Mouse (Mus musculus) heart, adult 11 months (tissue): ENCODE results near the gene Styxl1.
A peak's percentile ranks its signal among the peaks of the same experiment; 100 is the strongest.

Experiments
- DNase-seq: peaks from one replicate; pipeline ENCODE4 v3.0.0; 2022

Styxl1 gene

DNA sequence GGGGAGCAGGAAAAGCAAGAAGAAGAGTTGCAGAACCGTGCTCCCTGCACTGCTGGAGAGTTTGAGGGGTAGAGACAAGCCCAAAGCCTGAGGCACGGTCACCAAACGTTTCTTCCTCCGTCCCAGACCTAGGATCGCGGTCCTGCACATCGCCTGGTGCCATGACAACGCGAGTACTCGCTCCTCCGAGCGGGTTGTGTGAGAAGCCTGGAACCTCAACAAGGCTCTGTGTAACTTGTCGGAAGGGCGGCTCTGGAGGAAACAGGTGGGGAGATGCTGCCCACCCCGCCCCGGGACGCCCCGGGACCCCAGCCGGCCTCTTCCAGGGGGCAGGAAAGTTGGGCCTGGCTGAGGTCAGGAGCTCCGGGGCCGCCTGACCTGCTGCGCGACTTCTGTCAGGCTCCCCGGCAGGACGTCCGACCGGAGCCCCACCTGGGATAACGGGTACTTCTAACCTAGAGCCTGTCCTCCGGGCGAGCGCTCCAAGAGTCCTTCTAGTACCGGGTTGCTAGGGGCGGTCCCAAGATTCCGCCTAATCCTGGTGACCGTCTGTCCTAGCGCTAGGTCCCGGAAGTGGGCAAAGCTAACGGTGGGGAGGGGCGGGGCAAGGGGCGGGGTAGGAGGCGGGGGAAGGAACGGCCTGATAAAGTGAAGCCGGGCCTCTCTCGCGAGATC lies at the start of gene Styxl1:
Gene Styxl1 (minus strand): TSS at position 590 of the 675 bp plus-strand sequence.
- DNase-seq: no peak

DNA sequence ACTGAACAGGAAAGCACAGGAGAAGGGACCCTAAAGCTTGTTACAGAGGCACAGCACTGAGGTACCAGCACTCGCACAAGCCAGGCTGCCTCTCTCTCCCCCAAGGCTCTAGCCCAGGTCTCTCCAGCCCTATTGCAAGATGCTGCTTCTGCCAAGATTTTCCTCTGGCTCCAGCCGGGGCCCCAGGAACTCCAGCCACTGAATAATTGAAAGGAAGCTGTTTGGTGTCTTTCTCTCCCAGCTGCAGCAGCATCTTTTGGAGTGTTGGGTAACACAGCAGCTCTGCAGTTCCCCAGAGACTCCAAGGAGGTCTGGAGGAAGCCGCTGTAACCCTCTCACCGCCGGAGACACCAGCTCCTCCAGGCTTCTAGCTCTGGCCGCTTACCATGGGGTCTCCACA lies 48.0 kb upstream of the Styxl1 start:
- no peak for DNase-seq

DNA sequence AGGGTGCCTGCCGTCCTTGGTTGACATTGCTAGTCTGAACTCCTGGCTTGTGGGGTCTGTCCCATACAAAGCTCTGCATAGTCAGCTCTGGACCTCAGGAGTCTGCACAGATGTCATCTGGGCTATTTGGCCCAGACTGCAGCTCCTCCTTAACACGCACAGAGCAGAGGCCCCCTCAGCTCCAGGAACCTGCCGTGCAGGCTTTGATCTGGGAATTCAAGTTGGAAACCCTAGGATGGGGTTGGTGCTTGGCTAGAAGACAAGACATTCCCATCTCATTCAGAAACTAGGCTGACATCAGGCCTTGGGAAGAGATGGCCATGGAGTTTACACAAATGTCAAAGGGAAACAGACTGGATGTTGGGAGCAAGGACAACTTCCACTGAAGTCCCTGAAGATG lies 46.3 kb upstream of the Styxl1 start:
- no peak for DNase-seq

DNA sequence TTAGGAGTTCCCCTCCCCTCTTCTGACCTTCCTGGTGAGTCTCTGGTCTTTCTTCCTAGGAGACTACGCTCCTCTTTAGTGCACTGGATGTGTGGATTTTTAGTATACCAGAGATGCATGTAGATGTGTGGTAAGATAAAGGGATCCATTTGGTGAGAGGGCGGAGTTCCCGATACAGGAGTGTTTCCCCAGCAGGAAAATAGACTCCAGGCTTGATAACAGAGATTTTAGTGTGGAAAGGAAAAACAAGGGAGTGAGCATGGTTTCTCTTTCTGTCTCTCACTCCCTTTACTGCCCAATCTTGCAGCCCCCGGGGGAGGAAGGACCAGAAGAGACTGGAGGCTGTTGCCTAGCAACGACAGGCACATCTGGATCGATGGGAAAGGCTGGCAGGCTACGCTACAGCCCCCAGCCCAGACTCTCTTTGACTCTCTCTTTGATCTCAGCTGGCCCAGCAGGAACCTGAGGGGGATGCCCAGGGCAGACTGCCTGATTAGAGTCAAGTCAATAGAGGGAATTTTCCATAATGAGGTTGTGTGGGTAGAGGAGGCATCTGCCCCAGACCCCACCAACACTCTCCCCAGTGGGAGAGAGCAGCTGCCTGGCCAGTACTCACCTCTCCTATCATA lies 44.2 kb upstream of the Styxl1 start:
- no peak for DNase-seq

DNA sequence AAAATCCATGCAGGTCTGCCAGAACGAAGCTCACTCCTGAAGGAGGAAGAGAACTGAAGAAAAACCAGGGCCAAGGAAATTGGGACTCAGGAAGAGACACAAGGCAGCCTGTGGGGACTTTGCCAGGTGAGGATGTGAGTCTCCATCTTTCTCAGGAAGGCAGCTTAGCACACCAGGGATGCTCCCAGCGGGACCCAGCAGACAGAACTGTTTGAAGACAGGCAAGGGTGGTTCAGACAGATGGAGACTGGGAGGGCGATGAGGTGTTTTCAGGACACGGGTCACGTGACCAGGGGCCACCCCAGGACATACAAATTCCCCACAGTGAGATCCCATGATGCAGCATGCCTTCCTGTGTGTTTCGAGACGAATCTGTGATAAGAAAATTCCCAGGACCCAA lies 40.3 kb upstream of the Styxl1 start:
- no peak for DNase-seq

DNA sequence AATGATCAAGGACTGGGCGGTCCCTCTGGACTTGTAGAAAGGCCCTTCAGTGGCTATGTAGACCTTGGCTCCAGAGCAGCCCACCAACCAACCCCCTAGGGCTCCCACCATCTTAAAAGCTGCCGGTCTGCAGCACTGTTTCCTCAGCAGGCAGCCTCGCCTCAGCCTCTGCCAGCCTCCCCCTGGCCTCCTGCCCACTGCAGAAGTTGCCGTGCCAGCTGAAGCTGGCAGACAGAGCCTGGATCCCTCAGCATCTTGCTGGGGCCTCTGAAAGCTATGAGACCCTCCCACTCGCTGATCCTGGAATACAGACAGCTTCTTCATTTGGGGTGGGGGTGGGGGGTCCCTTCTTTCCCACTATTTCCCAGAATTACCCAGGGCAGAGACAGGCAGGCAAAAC lies 34.8 kb upstream of the Styxl1 start:
- no peak for DNase-seq

DNA sequence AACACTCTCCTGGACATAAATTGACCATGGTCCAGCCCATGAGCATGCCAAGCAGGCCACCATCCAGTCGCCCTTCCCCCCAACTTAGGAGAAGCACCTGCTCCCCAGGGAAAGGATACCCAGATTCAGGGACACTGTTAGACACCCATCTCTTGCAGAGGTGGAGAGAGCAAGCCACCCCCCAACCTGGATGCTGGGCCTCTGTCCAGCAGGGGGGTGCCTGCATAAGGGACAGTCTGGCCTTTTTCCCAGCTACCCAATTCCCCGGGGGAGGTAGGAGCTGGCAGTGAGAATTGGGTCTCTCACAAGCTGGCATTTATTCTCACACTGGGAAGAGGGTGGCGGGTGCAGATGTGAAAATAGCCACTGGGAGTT lies 29.1 kb upstream of the Styxl1 start:
- no peak for DNase-seq

DNA sequence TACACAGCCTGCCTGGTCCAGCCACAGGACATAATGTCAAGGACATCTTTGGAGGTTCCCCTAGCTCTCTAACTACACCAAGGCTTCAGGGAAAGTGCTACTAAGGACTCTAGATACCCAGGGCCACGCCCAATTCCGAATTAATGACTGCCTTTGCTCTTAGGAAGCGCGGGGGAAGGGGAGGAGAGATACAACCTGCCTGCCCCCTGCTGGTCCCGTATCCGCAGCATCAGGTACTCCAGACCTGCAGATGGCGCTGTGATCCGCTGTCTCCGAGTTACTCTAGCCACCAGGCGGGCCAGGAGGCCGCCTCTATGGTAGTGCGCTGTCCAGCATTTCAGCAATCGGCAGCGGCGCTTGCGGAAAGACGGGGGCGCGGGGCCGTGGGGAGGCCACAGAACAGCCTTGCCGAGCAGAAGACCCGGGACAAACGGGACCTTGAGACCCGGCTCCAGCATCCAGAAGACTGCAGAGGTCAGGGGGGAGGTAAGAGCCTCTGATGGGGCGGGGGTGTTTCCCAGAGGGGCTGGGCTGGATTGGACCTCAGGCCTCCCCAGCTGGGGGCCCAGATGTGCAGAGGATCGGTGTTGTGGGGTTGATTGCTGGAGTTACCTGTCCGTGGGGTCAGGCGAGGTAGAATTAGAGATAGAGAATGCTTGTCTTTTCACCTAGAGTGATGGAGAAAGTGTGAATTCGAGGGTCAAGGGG lies 28.5 kb upstream of the Styxl1 start, which contains the start of gene Srrm3:
Gene Srrm3 (plus strand): TSS at position 336 of the 708 bp plus-strand sequence.
- peak; percentile 98 for DNase-seq

DNA sequence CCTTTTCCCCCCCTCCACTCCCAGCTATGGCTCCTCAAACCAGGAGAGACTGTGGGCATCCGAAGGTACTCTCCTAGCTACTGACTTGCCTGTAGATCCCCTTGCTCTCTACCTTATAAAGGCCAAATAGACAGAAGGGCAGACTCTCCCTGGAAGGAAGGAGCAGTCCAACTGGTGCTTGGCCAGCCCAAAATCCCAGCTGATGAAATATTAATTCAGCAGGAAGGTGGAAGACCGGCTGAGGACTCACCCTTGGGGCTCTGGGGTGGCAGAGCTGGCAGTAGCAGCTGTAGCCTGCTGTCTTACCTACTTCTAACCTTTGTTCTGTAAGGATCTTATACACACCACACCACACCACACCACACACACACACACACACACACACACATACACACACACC lies 26.6 kb upstream of the Styxl1 start:
- no peak for DNase-seq

DNA sequence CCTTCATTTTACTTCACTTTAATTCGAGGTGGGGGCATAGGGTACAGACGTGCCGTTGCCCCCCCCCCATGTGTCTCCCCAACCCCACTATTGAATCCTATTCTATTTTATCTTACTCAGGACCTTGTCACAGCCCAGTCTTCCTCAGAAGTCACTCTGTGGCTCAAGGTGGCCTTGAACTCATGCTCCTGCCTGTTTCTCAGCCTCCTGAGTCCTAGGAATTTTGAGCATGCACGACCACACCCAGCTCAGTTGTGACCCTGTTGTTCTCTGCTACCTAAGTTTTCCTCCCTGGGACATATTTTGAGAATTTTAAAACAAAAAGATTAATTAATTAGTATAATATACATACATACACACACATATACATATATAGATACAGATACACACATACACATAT lies 25.5 kb upstream of the Styxl1 start:
- no peak for DNase-seq

DNA sequence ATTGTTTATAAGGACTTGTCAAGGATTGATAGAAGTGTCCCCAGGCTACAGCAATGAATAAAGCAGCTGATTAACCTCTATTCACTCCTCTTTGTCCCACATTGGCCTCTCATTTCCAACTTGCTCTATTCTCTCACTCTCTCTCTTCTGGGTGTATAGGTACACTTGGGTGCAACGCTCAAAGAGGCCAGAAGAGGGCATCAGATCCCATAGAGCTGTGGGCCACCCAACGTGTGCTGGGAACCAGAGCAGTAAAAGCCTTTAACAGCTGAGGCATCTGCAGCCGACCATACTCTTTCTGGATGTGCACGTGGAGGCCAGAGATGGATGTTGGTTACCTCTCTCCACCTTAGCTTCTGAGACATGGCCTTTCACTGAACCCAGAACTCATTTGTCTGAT lies 24.9 kb upstream of the Styxl1 start:
- DNase-seq: no peak

DNA sequence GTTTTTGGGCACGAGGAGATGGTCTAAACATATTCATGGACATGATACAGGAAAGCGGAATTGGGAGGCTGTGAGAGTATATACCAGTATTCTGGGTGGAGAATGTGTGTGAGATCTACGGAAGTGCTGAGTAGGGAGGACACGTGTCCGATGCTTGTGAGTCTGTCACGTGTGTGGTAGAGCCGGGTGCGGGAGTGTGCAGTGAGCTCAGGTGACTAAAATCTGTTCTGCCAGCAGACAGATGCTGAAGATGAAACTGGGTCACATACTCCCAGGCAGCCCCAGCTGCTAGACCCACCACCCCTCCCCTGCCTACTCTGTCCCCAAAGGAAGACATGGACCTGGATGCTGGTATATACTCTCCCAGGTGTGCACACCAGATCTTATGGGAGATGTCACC lies 24.5 kb upstream of the Styxl1 start:
- DNase-seq: no peak

DNA sequence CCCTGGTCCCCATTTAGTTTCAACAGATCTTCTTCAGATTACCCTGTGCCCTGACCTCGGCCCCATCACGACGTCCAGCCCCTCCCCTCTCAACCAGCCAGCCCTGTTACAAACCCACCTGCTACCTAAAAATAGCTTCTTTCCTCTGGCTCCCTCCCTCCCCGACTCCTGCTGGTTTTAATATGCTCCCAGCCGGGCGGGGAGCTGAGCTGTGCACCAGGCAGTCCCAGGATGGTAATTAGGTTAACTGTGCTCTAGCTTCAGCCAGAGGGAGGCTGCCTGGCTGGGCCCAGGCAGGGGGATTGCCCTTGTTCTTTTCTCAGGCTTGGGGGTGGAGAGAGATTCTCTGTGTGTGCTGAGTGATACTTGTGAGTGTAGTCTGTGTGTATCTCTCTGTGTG lies 22.7 kb upstream of the Styxl1 start:
- no peak for DNase-seq

DNA sequence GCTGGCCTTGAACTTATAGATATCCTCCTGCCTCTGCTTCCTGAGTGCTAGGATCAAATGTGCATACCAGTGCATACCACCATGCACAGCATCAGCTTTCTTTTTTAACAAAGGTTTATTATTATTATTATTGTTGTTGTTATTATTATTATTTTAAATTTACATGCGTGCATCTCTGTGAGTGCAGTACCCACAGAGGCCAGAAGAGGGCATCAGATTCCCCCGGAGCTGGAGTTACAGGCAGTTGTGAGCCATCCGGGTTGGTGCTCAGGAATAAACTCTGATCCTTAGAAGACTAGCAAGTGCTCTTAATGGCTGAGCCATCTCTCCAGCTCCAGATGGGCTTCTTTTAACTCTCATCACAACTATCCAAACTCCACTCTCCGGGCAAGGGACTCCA lies 21.6 kb upstream of the Styxl1 start:
- no peak for DNase-seq

DNA sequence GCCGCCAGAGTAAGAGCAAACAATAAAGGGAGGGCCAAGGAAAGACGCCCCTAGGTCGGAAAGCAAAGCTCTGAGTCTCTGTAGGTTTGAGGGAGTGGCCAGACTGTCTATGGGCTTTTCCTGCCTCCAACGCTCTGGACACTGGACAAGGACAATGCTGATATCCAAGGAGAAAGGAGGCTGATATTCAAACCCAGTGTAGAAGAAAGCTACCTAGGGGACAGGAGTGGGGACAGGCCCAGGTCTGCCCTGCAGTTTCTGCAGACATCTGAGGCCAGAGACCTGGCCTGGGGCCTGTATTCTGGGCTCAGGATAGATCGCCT lies 16.6 kb upstream of the Styxl1 start:
- no peak for DNase-seq

DNA sequence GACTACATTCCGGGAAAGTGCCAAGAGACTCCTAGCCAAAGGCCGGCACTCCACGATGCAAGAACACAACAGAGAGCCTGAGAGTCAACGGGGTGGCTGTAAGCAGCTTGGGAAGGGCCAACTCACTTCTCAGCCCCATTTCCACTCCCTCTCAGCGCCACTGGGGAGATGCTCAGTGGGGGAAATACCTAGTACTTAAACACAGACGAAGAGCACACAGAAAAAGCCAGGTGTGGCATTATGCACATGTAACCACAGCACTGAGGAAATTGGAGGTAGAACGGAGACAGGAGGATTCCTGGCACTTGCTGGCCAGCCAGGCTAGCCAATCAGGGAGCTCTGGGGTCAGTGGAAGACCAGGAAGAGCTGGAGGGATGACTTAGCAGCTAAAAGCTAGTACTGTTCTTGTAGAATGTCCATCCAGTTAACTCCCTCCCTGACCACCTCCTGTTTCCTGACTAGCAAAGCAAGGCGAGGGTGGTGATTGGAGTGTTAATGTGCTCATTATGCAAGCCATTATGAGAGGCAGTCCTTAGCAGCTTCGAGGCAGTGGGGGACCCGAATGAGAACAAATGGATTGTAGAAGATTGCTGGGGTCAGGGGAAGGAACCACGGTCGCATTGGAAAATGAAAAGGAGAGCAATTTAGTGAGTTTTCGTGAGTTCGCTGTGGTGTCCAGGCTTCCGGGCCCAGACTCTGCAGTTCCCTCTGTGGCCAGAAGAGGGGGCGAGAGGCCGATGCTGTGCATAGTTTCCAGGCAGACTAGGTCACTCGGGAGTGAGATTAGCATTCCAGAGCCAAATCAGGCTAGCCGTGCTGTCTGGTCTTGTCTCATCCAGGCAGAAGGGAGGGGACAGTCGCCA lies 16.0 kb upstream of the Styxl1 start:
- DNase-seq: peak; percentile 98

DNA sequence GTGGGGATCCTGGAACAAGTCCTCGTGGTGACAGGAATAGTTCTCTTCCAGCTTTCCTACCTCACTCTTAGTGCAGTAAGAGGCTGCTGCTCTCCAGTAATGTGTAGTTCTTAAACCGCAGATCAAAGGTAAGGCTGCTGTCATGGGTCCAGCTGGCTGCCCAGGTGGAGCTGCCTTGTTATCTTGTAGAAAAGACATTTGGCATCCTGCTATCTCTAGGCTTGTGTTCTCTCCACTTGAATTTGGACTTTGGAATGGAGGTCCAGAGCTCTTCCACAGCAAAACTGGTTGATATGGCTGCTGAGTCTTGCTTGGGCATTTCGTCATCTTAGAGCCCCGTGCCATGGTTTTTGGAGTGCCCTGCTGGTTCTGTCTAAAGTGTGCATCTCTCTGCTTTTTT lies 4.7 kb upstream of the Styxl1 start:
- DNase-seq: no peak

DNA sequence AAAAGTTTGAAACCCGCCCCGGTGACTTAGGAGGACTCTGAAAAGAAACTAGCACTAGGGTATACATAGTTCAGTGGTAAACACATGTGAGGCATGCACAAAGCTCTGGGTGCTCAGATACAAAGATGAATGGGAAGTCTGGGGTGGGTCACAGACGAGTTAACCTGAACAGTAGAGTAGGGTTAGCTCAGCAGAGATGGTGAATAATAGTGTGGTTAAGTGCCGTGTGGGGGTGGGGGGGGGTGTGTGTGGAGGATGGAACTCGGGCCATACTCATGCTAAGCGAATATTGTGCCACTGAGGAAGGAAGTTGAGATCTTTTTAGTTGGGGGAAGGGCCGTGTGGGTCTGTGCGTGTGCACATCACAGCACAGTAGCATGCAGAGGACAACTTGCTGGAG lies 2.1 kb upstream of the Styxl1 start:
- no peak for DNase-seq

DNA sequence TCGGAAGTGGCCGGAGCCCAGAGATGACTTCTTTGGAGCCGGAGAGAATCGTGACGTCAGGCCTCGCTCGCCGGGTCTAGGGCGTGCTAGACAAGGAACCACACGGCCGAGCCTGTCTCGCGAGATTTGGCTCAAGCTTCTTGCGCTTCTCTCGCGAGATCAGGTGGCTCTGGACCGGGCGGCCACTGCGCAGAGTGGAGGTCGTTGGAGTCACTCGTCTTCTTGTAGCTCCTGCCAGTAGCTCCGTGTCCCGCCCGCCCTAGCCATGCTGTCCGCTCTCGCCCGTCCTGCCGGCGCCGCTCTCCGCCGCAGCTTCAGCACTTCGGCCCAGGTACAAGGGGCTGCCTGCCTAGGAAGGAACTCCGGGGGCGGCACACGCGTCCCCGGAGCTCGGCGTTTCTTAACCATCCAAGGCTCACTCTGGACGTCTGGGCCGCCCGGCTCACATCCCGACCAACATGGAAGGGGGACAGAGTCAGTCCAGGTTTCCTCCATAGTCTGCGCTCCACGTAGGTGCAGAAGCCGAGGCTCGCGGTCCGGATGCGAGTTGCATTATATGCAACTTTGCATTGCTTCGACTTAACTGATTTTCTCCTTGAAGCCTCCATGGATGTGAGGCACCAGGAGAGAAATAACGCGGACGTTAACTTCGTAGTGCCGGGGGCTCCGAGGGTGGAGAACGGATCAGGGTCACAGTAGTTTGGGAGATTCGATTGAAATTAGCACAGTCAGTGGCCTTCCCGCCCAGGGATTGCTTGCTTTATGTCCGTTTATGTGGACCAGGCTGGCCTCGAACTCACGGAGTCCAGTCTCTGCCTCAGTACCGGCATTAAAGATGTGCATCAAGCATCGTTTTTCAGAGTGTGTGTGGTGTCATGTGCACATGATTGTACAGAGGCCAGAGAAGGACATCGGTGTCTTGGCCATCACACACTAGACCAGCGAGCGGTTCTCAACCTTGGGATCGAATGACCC lies 573 bp upstream of the Styxl1 start, which contains the start of gene Mdh2:
Gene Mdh2 (plus strand): TSS at position 10 of the 975 bp plus-strand sequence.
- peak; percentile 100 for DNase-seq

DNA sequence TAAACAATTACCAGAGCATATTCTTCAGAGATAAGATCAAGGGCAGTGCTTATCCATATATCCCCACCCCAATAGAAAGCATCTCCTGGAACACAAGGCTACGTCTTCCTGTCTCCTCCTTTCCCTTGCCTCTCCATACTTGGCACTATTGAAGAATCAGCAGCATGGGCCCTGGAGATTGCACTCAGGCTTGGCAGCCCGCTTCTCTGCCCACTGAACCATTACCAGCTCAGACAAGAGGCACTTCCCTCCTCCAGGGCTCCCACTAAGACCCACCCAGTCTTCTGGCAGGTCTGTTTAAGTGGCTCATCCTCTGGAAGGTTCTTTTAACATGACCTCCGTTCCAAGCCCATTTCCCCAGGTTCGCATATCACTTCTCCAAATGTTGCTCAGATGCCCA lies 1.6 kb downstream of the Styxl1 start:
- DNase-seq: no peak

DNA sequence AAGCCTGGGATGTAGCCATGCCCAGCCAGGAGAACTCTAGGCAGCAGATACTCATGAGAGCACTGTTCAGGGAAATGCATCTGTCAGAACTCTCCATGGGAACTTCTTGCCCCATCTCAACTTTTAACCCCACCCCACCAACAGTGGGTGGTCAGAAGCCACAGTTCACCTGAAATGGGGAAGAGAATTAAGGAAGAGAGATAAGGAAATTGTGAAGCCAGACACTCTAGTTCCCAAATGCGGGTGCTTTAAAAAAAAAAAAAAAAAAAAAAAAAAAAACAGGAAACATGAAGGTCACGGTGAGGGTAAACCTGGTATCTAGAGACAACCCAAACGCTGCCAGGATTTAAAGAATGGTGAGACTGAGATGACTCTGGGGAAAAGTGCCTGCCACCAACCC lies 5.7 kb downstream of the Styxl1 start:
- no peak for DNase-seq

DNA sequence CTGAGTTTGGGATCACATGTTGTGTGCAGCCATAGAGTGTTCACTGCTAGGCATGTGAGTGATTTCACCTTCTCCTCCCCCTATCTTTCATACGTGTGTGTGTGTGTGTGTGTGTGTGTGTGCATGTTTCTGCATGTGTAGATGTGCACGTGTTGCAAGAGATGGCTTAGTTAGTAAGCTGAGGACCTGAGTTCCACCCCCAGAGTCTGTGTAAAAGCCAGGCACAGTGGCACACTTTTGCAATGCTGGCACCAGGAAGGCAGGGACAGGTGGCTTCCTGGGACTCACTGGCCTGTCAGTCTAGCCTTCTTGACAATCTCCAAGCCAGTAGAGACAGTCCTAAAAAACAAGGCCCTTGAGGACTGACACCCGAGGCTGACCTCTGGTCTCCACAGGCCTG lies 13.2 kb downstream of the Styxl1 start:
- no peak for DNase-seq
